Mouse (Mus musculus): ENCODE measurements at regions not wholly inside any gene's neighbourhood (a gene's known extent, or its start where the extent isn't known, plus 50 kb on each side); places are given as distances from the start of the nearest gene placed in this dataset.

- DNase-seq, result no peak
These were observed 245.1 kb upstream of the Kcnj16 start for GRCm38 (mm10) chr11:110722701-110723100.

- no peak for DNase-seq
These were observed 243.9 kb upstream of the Kcnj16 start for GRCm38 (mm10) chr11:110723971-110724370.

GRCm38 (mm10) chr11:110727357-110727961 lies 240.4 kb upstream of the Kcnj16 start:
- DNase-seq, result no peak

GRCm38 (mm10) chr11:110731510-110731909 lies 236.3 kb upstream of the Kcnj16 start:
- DNase-seq, result no peak

GRCm38 (mm10) chr11:110774128-110774527 lies 193.7 kb upstream of the Kcnj16 start:
- DNase-seq, result no peak

DNA sequence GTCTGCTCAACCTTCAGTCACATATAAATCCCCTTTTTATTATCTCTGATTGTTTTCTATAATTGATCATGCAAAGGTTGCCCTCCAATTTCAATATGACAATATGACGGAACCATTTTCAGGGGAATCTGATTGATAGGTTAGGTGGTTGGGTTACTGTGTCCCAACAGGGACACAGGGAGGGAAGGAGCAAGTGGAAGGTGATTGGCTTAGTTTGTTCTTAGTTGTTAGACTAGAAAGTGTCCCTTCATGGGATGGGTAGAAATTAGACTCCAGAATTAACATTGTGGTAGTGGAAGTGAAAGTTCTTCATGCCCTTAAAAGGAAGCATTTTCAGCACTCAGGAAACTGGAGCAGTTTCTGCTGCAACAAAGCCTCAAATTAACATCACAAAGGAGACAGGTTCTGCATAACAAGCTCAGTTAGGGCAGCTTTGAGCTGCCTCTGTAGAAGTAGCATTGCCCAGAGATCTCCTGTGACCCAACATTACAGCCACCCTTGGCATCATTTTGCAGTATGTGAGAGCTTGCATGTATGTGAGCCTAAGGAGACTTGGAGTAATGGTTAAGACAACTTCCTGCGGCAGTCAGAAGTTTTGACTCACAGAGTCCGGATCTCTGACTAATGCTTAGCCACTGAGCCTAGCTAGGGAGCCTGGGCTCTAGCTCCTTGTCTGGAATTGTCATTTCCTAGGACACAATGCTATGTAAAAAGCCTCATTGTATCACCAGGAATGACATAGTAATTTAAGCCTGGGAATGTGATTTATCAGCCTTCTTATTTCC lies 186.1 kb upstream of the Kcnj16 start:
- no peak for DNase-seq

DNA sequence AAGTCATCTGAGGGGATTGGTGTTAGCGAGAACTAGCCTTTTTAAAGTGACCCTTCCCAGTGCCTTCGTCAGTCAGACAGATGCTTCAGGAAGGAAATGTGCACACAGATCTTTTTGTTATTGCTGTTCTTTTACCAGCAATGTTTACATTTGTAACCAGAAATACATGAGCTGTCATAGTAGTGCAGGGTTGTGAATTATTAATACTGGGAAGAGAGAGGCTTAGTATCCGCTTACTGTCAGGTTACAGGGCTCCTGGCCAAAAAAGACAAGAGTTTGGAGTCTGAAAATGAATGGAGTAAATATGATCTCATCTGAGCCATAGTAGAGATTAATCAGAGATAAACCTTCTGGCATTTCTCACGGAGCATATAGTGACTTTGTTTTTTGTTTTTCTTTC lies 178.3 kb upstream of the Kcnj16 start:
- no peak for DNase-seq

DNA sequence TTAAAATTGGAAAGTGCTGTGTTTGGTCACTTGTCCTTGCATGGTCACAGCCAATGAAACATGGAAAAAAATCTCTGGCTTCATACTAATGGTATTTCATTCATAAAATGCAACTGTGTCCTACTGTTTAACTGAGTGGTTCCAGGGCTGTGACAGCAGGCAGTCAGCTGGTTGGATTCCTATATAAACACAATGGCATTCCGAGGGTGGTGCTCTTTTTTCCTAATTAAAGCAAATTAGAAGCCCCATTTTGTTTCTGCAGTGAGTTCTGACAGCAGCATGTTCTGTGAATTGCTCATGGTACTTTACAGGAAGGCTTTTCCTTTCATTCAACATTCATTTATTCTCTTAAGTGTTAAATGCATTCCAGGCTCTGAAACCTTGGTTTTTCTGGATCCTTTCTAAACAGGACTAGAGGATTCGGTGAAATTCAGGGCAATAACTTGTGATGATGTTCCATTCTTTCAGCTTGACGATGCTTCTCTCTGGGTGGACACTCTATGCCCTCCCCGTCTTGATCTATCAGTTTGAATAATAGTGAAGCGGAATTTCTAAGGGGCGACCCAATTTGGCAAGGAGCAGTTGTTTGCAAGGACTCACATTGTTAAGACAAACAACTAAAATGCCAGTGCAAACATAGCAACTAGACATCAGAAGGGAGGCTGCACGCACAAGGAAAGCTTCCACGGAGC lies 167.8 kb upstream of the Kcnj16 start:
- DNase-seq, result no peak

DNA sequence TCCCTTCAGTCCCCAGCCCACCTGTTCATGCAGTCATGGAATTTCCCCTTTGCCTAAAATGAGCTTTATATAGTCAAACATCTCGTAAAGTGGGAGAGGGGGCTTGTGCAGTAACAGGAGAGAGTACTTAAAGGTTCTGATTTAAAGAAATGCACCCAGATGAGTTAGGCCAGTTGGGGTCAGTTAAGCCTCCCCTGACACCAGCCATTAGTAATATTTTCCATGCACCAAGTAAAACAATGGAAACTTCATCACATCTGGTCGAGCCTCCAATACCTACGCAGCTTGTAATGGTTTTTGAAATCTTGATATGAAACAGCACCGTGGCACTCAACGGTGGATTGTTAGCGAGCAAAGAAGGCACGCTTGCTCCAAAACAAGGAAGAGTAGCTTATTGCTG lies 165.8 kb upstream of the Kcnj16 start:
- DNase-seq, result no peak

DNA sequence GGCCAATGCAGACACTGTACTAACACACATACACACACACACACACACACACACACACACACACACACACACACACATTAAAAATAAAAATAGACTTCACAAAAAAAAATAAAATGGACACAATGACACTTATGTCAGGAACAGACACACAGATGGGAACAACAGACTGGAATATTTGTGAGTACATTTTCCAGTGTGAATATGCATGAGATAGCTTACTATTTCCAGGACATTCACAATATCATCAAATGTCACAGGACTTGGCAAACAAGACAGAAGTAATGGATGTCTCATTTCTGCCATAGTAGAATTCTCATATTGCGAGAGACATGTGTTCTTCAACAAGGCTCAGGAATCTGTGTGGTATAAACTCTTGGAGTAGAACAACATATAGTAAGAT lies 163.8 kb upstream of the Kcnj16 start:
- no peak for DNase-seq

- DNase-seq, result no peak
These were observed 154.7 kb upstream of the Kcnj16 start for GRCm38 (mm10) chr11:110813137-110813536.

GRCm38 (mm10) chr11:110814732-110815131 lies 153.1 kb upstream of the Kcnj16 start:
- DNase-seq, result peak; percentile 83

DNA sequence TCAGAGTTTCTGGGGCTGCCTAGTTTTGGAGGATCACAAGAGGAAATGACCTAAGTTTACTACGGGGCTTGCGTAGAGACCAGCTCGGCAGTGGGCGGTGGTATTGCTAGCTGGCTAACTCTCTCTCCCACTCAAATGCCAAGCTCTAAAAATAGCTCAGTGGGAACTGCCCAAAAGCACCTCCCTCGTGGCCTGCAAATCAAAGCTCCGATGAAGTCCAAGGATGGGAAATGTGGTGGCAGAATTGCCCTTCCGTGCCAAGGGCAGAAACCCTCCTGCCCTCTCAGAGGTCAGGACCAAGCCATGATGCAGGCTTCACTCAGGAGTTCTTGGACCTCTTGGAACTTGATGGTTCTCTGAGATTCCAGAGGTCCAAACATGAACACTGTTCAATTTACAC lies 152.6 kb upstream of the Kcnj16 start:
- peak; percentile 68 for DNase-seq

- DNase-seq, result no peak
These were observed 139.2 kb upstream of the Kcnj16 start for GRCm38 (mm10) chr11:110828584-110828983.

- no peak for DNase-seq
These were observed 131.1 kb upstream of the Kcnj16 start for GRCm38 (mm10) chr11:110836688-110837087.

DNA sequence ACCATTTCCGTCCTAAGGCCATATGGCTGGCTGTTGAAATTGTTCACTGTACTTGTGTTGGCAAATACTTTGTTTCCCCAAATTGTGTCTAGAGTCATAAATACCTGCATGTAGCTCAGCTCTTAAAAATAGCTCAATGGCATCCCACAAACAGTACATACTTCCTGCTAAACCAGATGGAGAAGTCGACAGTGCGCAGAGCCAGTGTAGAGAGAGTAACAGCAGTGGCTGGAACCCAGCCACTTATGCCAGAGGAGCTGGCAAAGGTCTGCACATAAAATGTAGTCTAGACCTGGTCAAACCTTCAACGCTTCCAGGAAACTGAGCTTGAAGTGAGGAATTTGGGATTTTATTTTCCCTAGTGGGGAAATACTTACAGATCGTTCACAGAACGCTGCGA lies 128.5 kb upstream of the Kcnj16 start:
- DNase-seq, result no peak

GRCm38 (mm10) chr11:110868319-110868718 lies 99.5 kb upstream of the Kcnj16 start:
- no peak for DNase-seq

DNA sequence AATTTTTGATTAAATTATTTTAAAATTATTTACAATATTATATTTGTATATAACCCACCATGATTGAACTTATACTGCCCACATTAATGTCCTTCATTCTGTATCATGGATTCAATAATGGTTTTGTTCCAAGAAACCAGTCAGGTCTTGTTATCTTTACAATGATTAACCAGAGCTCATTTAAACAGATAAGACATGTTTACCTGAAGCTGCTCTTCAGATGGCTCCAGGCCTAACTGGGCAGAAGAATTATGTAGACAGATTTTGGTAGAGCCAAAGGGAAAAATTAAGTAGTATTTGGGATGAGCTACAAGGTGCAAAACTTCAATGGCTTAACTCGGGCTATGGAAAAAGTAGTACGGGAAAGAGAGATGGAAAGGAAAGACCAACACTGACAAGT lies 97.7 kb upstream of the Kcnj16 start:
- no peak for DNase-seq

DNA sequence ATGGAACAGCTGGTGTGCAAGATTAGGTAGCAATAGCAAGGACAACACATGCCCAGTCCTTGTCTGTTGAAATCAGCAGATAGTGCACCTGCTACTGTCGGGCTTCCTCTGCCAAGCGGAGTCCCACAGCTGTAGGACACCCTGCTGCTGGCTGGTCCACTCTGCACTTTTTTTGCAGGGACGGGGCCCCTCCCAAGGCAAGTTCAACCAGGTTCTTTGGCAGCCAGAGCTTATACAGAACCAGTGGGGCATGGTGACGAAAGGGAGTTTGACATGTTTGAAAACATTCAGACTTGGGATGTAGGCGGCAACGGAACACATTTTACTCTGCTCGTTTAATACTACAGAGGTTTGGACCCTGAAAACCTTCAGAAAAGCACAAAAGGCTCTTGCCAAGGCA lies 93.2 kb upstream of the Kcnj16 start:
- DNase-seq, result no peak

- DNase-seq, result no peak
These were observed 86.9 kb upstream of the Kcnj16 start for GRCm38 (mm10) chr11:110880971-110881370.

GRCm38 (mm10) chr11:110889354-110890151 lies 78.3 kb upstream of the Kcnj16 start:
- no peak for DNase-seq

GRCm38 (mm10) chr11:110890411-110890810 lies 77.4 kb upstream of the Kcnj16 start:
- no peak for DNase-seq

DNA sequence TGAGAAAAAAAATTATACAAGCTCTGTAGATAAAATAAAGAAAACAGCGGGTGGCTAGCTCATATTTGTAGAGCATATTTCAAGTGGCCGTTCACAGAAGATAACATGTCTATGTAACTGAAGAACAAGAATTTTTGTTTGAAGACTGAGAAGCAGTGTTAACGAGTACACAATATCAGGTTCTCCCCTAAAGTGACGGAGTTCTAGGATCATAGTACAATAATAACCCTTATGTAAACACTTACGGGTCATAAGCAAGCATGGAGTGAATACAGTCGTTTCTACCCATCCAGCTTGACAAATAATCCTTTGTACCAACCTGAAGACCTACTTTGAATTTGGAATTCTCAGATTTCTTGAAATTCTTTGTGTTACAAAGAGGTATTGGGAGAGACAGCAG lies 64.9 kb upstream of the Kcnj16 start:
- DNase-seq, result no peak
